Mouse (Mus musculus) embryo, embryonic 10.5 days (tissue): ENCODE results near the gene Zfp503.

Experiments
- DNase-seq: peaks from one replicate; pipeline ENCODE4 v3.0.0-alpha.2; 2015; ENCODE audit warnings: low spot score

Gene Zfp503

GRCm38 (mm10) chr14:21989291-21989913 is at the start of gene Zfp503:
Gene Zfp503, minus strand, starts transcription at chr14:21989601.
- DNase-seq, result peak; percentile 94

GRCm38 (mm10) chr14:22037498-22038131 is 48.2 kb upstream of the Zfp503 start:
- no peak for DNase-seq

GRCm38 (mm10) chr14:22036802-22037497 is 47.5 kb upstream of the Zfp503 start:
- DNase-seq, result no peak

DNA sequence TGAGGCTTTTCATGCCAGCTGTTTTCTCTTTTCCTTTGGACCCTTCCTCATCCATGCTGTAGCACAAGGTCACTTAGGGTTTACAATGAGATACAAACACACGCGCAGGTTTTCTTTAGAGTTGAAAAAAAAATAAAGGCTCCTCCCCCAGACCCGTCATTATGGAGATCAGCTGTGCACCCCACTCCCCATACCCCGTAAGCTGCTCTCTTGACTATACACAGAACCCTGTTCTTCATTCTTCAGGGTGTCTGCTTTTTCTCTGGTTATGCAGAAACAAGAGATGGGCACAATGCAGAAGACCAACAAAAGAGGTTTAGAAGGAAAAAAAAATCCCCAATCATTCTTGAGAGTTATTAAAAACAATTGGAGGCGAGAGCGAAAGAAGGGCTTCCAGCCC is 46.9 kb upstream of the Zfp503 start:
- DNase-seq, result no peak

DNA sequence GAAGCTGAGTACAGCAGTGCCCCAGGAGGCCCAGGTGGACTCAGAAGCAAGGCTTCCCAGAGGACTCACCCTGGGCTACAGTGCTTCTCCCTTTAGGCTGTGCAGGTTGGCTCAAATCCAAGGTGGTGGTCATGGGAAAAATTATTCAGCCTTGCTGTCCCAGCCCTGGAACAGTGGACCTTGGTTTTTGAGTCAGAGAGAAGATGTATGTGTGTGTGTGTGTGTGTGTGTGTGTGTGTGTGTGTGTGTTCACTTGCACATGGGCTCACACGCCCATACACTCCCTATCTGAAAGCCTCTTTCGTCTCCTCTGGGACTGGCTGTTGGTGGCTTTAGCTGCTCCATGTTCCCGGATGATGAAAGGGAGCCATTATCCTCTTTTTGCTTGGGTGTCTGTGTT is 46.5 kb upstream of the Zfp503 start:
- DNase-seq, result no peak

- DNase-seq, result no peak
Observed at GRCm38 (mm10) chr14:22023533-22023932, 34.1 kb upstream of the Zfp503 start.

DNA sequence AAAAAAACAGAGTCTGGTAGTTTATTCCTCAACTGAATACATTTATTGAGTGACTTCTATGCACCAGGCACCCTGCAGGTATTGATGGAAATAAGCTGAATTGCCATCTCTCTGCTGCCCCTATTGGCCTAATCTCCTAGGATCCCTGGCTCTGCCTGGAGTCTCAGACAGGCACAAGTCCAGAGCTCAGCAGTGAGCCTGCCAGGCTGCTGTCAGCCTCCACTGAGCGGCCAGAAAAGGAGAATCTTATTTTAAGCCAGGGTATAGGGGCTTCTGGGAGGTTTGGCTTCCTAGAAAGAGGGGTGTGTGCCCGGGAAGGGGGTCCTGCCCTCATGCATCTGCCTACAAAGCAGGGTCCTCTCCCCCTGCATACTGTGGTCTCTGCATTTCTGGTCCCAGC is 31.5 kb upstream of the Zfp503 start:
- peak; percentile 72 for DNase-seq

DNA sequence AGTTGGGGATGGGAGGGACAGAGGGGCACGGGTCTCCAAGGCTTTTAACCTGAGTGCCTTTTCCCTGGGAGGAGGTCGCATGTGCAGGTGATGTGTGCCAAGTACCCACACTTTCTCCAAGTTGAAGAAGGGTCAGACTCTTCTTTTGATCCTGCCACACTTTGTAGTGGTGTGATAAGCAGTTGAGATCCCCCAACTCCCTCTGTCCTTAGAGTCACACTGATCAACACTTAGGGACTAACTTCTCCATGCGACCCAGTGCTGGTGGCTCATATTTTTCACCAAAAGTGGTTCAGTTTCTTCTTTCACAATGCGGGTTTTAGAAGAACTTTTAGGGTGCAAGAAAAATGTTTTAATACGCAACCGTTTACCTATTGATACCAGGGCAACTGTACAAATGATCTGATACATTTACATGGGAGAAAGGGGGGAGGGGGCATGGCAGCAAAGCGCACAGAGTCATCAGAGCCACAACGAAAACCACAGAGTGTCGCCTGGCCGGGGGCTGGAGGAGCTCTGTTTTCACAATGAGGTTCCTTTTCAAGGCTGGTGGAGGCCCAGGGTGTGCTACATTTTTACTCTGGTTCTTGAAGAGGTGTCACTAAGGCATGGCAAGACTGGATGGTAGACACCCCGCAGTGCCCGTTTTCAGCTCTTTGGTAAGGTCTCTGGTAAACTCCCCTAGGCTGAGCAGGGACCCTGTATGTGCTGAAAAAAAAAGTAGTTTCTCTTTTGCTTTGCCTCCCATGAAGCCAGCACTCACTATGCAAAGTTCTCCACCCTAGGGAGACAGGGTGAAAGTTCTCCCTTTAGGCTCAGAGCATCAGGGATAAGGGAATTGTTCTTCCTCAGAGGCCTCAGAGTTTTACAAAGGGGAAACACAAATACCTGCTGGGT is 30.8 kb upstream of the Zfp503 start:
- peak; percentile 26 for DNase-seq

- peak; percentile 67 for DNase-seq
Observed at GRCm38 (mm10) chr14:22019252-22019948, 30.0 kb upstream of the Zfp503 start, which contains the start of gene Lrmda. Gene Lrmda, plus strand, starts transcription at chr14:22019712.

DNA sequence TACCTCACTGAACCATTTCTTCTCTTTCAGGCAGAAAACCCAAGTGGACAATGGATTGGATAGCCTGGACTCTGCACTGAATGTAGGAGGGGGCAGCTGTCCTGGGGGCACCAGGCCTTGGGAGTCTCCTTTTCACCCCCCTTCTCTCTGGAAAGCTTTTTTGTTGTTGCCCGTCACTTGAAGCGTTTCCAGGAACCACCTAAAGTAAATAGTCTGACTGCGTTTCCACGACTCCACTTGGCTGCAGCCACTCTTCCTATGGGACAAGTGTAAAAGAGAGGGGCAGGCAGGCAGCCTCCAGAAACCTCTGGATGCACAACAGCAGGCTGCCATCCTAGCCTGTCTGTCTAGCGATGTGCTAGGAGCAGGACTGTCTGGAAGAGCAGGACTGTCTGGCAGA is 27.6 kb upstream of the Zfp503 start:
- DNase-seq, result no peak

DNA sequence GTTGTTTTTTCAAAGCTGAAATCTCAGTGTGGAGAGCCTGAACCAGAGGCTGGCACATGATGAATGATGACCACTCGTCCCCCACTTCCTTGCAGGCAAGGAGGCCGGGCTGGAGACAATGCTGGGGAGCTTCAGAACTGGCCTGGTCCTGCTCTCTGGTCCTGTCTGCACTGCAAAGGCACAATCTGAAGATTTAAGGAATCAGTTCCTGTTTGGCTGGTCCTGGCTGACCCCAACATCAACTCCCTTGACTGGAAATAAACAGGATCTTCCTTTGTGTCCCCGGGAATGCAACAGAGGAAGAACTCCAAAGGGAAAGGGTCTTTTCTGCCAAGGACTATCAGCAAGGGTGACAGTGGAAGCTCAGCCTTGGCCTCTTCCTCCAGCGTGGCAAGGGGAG is 25.4 kb upstream of the Zfp503 start:
- no peak for DNase-seq

DNA sequence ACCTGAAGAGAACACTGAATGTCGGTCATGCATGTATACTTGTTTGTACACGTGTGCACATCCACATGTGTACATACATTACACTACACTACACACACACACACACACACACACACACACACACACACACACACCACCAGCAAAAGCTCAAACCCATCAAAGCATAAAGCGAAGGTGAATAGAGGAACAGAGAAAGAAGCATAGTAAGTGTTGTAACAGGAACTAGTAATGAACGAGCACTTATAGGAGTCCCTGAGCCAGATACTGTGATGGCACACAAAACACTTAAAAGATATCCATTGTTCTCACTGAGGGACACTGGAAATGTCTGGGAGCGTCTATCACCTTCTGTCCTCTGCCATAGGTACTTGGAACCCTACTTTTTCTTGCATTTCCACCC is 24.9 kb upstream of the Zfp503 start:
- DNase-seq, result no peak

- DNase-seq, result no peak
Observed at GRCm38 (mm10) chr14:22007006-22007405, 17.6 kb upstream of the Zfp503 start.

- DNase-seq, result no peak
Observed at GRCm38 (mm10) chr14:22004943-22005342, 15.5 kb upstream of the Zfp503 start.

- no peak for DNase-seq
Observed at GRCm38 (mm10) chr14:22003631-22004030, 14.2 kb upstream of the Zfp503 start.

- DNase-seq, result no peak
Observed at GRCm38 (mm10) chr14:22003231-22003630, 13.8 kb upstream of the Zfp503 start.

DNA sequence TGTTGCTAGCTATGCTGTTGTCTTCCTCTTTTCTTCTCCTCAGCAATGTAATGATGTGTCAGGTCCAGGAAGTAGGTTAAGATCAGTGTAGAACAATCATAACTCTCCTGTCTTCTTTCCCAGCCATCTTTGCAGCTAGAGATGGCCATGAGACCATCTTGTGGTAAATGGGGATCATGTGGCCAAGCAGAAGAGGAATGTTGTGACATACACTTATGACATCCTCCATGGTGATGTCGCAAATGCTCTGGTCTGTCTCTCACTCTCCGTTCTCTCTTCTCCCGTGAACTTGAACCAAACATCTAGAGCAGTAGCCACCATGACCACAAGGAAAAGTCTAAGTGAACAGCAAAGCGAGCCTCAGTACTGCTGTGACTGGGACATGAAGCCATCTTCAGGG is 10.2 kb upstream of the Zfp503 start:
- DNase-seq, result no peak

GRCm38 (mm10) chr14:21995031-21995754 is 5.8 kb upstream of the Zfp503 start:
- DNase-seq, result peak; percentile 87

DNA sequence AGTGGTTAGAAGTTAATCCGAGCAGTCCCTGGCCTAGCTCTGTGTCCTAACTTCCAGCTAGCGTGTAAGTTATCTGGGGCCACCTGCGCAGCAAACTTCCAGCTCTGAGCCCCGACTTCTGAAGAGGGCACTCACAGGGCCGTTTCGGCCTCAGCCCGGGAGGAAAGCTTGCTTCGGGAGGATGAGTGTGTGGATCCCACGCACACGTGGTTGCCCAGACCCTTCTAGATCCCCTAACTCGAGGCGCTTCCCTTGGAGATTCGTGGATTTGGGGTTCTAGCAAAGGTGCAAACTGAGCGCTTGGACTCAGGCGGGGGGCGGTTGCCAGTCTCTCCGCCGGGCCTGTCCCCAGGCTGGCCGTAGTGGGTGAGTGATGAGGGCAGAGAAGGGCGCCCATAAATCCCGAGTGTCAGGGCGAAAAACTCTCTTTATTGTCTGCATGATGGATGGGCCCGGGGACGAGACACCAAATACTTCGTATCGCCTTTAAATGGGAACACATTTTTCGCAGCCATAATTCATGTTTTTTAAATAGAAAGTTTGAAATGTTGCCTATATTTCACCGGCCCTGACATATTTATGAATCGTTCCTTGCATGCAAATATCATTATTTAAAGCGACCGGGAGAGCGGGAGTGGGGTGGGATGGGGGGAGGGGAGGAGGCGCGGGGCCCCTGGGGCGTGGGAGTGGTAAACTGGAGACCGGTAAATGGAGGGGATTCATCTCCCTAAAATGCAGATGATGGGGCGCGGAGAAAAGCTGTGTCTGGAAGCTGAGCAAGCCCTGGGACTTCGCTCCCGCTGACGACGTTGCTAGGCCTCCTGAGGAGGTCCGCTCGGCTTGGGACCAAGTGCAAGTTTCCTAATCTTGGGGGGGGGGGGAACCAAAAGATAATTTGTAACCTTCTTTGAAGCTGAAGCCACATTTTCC is 4.9 kb upstream of the Zfp503 start:
- peak; percentile 84 for DNase-seq
